Mouse (Mus musculus) thymus, adult 2 months (tissue): ENCODE measurements around the gene Hic2. TPM values are rescaled to one million over a fixed set of nuclear protein-coding genes. Genes with fewer than 3 reads are reported as not detected.
A peak's percentile ranks its signal among the peaks of the same experiment; 100 is the strongest.

Source experiments
- DNase-seq: peaks from one replicate; pipeline ENCODE4 v3.0.0; 2021
- H3K27ac ChIP-seq: fragments of 200-500 bp; 2 replicates; pipeline ENCODE4 v1.5.1; 2012; ENCODE audit warnings: low read length, control low read depth; ENCODE audit not compliant: control insufficient read depth, insufficient read depth
- H3K27me3 ChIP-seq: fragments of 200-500 bp; 2 replicates; pipeline ENCODE4 v1.6.1; 2012; ENCODE audit warnings: mild to moderate bottlenecking, low read length, moderate library complexity, mixed read lengths; ENCODE audit not compliant: control insufficient read depth, insufficient read depth
- H3K36me3 ChIP-seq: fragments of 200-500 bp; 2 replicates; pipeline ENCODE4 v1.6.1; 2012; ENCODE audit warnings: mild to moderate bottlenecking, low read length, moderate library complexity; ENCODE audit not compliant: control insufficient read depth, insufficient read depth
- H3K4me1 ChIP-seq: fragments of 200-500 bp; replicated peaks from 2 replicates; pipeline ENCODE4 v1.6.1; 2012; ENCODE audit warnings: low read length; ENCODE audit not compliant: control insufficient read depth, insufficient read depth
- H3K4me3 ChIP-seq: fragments of 200-500 bp; 2 replicates; pipeline ENCODE4 v1.5.1; 2012; ENCODE audit warnings: mild to moderate bottlenecking, low read length, control low read depth, moderate library complexity; ENCODE audit not compliant: control insufficient read depth, insufficient read depth
- CTCF ChIP-seq: fragments of 200-500 bp; IDR thresholded peaks from 2 replicates; pipeline ENCODE4 v1.5.1; 2012; ENCODE audit warnings: mild to moderate bottlenecking, control low read depth, low read length, moderate library complexity, borderline replicate concordance; ENCODE audit not compliant: control insufficient read depth, poor library complexity, insufficient read depth; ENCODE audit errors: extremely low read depth
- POLR2A ChIP-seq: fragments of 200-500 bp; IDR thresholded peaks from 2 replicates; pipeline ENCODE4 v1.6.1; 2012; ENCODE audit warnings: mild to moderate bottlenecking, low read length, control low read depth, moderate library complexity; ENCODE audit not compliant: control insufficient read depth, poor library complexity, insufficient read depth; ENCODE audit errors: extremely low read depth
- WGBS: fragments of 180-500 bp; shearing (Covaris S2); methylation state at CpG from one replicate; pipeline ENCODE4 v1.1.7; 2018; 5-methylcytosine and 5-hydroxymethylcytosine counted together
- polyA plus RNA-seq: library from polyadenylated mRNA; depleted of rRNA; stranded (reverse); fragments of >200 nt; gene quantifications from 2 replicates; pipeline ENCODE4 v1.2.3, GENCODE M21; 2012

The Hic2 gene
- polyA plus RNA-seq, 1 experiment, result 6.0 TPM

DNA sequence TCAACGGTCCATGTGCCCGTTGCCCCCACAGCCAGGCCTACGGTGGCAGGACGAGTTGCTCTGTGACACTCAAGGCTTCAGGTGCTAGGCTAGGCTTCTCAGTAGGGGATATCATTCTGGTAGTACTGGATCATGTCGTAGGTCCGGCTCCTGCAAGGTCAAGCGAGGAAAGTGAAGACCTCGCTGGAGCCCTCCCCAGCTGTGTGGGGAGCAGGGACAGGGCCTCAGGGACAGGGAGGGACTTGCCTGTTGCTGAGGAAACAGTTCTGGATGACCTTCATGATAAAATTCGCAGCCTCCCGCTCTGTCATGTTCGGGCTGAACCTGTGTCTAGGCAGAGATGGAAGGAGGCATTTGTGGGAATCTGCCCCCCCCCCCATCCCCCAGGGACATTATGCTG is 47.1 kb downstream of the Hic2 start:
- H3K27me3 ChIP-seq, result no peaks in the 10 kb centered on the region
- no peak for DNase-seq
- H3K4me1 ChIP-seq, result peaks cover 16% of the 10 kb centered on the region
- no peak overlapping the region for H3K27ac ChIP-seq
- peaks cover 20% of the 10 kb centered on the region for H3K36me3 ChIP-seq
- WGBS, result 96% methylated on average over 11 of the region's 11 CpGs
- no peak for TF ChIP-seq CTCF
- no peak for TF ChIP-seq POLR2A
- no peak overlapping the region for H3K4me3 ChIP-seq

DNA sequence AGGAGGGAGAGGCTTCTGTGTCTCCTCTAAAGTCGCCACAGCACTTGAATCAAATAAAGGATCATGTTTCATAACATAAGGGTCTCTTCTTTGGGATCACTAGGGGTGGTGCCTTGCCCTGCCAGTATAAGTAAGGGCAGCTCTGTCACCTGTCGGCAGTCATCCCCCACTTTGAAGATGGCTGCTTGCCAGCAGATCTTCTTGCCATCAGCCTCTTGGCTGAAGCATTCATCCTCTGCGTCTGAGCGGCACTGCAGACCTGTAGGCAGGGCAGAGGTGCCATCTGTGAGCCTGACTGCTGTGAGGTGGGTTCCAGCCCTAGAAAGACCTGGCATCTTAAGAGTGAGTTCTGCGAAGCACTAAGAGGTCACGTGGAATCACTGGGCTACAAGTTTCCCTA is 49.8 kb downstream of the Hic2 start:
- Histone ChIP-seq H3K4me1 (peaks cover 2% of the 10 kb centered on the region), H3K36me3 (peaks cover 20% of the 10 kb centered on the region), H3K4me3 (no peak overlapping the region), H3K27me3 (no peaks in the 10 kb centered on the region), H3K27ac (no peak overlapping the region)
- no peak for DNase-seq
- 89% methylated on average over 6 of the region's 6 CpGs for WGBS
- TF ChIP-seq POLR2A, result no peak
- TF ChIP-seq CTCF, result no peak

DNA sequence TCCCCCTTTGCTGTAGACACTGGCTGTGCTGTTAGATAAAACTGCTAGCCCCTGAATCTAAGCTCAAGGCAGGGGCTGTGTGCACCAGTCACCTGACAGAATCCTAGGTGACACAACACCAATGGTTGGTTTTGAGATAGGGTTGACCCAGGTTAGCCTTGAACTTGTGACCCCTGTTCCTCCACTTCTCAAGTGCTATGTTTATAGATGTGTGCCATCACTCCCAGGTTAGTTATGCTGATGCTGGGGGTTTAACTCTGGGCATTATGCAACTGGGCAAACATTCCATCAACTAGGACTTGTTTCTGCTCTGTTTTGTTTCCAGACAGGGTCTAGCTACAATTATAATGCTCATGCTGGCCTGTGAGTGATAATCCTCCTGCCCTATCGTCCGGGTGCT is 53.7 kb downstream of the Hic2 start:
- H3K27me3 ChIP-seq, result no peaks in the 10 kb centered on the region
- DNase-seq, result no peak
- 96% methylated on average over 2 of the region's 2 CpGs for WGBS
- H3K4me1 ChIP-seq, result no peaks in the 10 kb centered on the region
- TF ChIP-seq CTCF (no peak), POLR2A (no peak)
- no peak overlapping the region for H3K4me3 ChIP-seq
- H3K36me3 ChIP-seq, result peaks cover 28% of the 10 kb centered on the region
- no peak overlapping the region for H3K27ac ChIP-seq

DNA sequence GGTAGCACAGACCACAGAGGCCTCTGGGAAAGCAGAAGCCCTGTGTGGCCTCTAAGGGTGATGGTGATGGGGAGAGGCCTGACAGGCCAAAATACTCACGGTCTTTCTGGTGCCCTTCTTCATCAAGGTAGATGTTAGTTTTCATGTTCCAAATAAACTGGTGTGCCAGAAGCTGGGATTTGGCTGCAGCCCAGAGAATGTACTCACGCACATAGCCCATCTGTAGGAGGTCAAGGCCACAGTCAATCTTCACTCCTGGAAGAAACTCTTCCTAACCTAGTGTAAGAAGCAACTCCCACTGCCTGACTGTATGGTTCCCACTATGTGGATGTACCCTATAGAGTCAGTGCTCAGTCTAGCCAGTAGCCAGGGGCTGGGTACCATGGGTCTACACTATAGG is 57.6 kb downstream of the Hic2 start:
- no peak for DNase-seq
- Histone ChIP-seq H3K4me1 (no peaks in the 10 kb centered on the region), H3K27me3 (no peaks in the 10 kb centered on the region), H3K27ac (no peak overlapping the region), H3K36me3 (peaks cover 24% of the 10 kb centered on the region), H3K4me3 (no peak overlapping the region)
- WGBS, result 98% methylated on average over 2 of the region's 2 CpGs
- TF ChIP-seq POLR2A (no peak), CTCF (no peak)

DNA sequence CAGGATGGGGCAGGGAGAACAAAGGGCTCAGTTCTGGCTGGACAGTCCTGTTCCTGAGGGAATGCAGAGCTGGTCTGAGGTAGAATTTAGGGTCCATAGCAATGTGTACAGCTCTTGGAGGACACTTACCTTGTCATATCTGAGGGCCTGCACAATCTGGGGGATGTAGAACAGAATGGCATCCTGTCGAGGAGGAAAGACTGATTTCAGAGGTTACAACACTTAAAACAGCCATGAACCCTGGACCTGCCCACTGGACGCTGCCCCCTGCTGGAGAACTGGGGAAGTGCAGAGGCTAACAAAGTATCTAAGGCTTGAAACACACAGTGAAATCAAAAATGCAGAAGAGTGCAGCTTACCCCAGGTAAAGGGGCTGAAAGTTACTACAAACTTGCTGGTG is 59.4 kb downstream of the Hic2 start:
- Histone ChIP-seq H3K4me3 (no peak overlapping the region), H3K27me3 (no peaks in the 10 kb centered on the region), H3K36me3 (peaks cover 39% of the 10 kb centered on the region), H3K27ac (no peak overlapping the region), H3K4me1 (no peaks in the 10 kb centered on the region)
- peak; percentile 85 for DNase-seq
- WGBS, result 0% methylated on average over 2 of the region's 2 CpGs
- TF ChIP-seq CTCF (peak; percentile 69; the same call in 1 of the 2 replicates), POLR2A (no peak)

DNA sequence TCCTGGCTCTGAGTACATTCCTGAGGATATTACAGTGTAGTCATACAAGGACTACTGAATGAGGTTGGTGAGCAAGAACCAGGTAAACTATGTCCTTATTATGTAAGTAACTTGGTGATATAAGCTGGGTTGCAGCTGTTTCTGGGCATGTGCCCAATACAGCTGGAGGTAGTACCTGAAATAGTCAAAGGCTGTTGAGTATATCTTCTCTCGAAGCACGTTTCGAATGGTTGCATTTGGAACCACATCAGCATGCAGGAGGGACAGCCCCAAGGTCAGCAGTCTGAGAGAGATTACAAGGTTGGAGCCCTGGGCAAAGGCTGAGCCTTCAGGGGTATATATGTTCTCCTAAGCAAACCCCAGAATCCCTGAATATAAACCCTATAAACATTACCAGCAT is 67.4 kb downstream of the Hic2 start:
- DNase-seq, result no peak
- H3K4me3 ChIP-seq, result no peak overlapping the region
- 95% methylated on average over 3 of the region's 3 CpGs for WGBS
- peaks cover 55% of the 10 kb centered on the region for H3K36me3 ChIP-seq
- H3K4me1 ChIP-seq, result no peaks in the 10 kb centered on the region
- TF ChIP-seq CTCF (no peak), POLR2A (no peak)
- H3K27me3 ChIP-seq, result no peaks in the 10 kb centered on the region
- no peak overlapping the region for H3K27ac ChIP-seq

DNA sequence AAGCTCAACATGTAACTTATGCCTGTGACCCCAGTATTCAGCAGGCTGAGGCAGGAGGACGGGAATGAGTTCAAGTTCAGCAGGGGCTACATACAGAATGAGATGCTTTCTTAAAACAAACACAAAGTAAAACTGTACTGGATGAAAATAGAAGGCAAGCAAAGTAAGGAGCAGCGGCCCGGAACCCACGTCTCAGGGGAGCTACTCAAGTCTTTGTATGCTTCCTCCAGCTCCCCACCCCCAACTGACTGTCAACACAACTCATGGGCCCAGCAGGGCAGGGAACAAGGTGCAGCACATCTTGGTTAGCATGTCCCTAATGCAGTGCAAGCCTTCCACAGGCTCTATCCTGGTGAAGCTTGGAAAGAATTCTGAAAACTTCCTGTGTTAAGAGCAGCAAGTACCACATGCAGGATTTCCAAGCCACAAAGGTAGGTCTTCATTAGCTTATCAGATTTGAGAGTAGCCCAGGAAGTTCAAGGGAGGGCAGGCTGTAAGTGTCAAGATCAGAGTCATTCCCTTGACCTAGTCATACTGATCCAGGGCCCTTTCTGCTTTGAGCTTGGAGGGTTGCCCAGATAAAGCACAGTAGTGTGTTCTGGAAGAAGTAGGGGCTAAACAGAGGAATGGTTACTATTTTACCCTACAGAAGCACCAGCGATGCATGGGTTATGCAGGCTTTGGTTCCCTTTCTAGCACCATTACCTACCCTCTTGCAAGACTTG is 70.3 kb downstream of the Hic2 start:
- 94% methylated on average over 5 of the region's 5 CpGs for WGBS
- Histone ChIP-seq H3K36me3 (peaks cover 53% of the 10 kb centered on the region), H3K27me3 (no peaks in the 10 kb centered on the region), H3K4me3 (no peak overlapping the region), H3K27ac (no peak overlapping the region), H3K4me1 (no peaks in the 10 kb centered on the region)
- TF ChIP-seq POLR2A (no peak), CTCF (no peak)
- DNase-seq, result no peak
